Comparison of ENCODE assay signal across 7 mouse cellular contexts in the genomic region with DNA sequence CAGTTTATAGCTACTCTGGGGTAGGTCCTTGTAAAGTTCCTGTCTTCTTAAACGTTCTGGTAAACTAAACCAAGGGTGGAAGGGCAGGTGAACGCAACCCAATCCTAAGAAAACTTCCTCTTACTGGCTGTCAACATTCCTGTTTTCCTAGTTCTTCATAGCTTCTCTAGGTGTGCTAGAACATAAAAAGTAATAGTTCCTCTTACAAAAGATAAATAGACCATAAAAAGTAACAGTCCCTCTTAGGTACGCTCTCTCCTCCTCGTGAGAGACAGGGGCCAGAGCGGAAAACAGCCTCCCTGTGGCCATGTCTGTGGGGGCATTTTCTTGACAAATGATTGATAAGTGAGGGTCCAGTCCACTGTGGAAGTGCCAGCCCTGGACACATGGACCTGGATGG. TPM values are rescaled to one million over a fixed set of nuclear protein-coding genes. Genes with fewer than 3 reads are reported as not detected.
A peak's percentile ranks its signal among the peaks of the same experiment; 100 is the strongest.
DNase-seq lines count a peak whose midpoint lies in the region; ATAC-seq and TF ChIP-seq lines count a peak whose summit lies in the region.

No protein-coding gene starts in this region.

- peaks cover 7% of the 10 kb centered on the region for H3K4me1 ChIP-seq in lung, embryonic 15.5 days
- peaks cover 3% of the 10 kb centered on the region; the same call in 1 of the 2 replicates for H3K4me1 ChIP-seq in forebrain, embryonic 14.5 days (ENCODE audit: control insufficient read depth, insufficient read depth, low read length)
- peaks cover 10% of the 10 kb centered on the region for H3K4me1 ChIP-seq in limb, embryonic 13.5 days
- peaks cover 7% of the 10 kb centered on the region for H3K4me1 ChIP-seq in small intestine, adult 2 months (ENCODE audit: control insufficient read depth, insufficient read depth, insufficient read length, low read length)

- H3K4me3 ChIP-seq in lung, embryonic 15.5 days = peak overlapping the region; percentile 57
- H3K4me3 ChIP-seq in forebrain, embryonic 14.5 days (ENCODE audit: low read depth, low read length) = peak overlapping the region; percentile 46
- H3K4me3 ChIP-seq in limb, embryonic 13.5 days = peak overlapping the region; percentile 57
- no peak overlapping the region for H3K4me3 ChIP-seq in small intestine, adult 2 months (ENCODE audit: low read depth, low read length)

- no peak for TF ChIP-seq CTCF in small intestine, adult 2 months (IDR thresholded peaks at IDR 0.05; ENCODE audit: extremely low read depth, insufficient read length, insufficient replicate concordance, low read depth, low read length)

- H3K9me3 ChIP-seq in lung, embryonic 15.5 days = no peaks in the 10 kb centered on the region
- H3K9me3 ChIP-seq in forebrain, embryonic 14.5 days (replicated peaks; ENCODE audit: control insufficient read depth, low read length) = no peaks in the 10 kb centered on the region
- H3K9me3 ChIP-seq in limb, embryonic 13.5 days = no peaks in the 10 kb centered on the region

- peak overlapping the region; percentile 93 for H3K4me2 ChIP-seq in lung, embryonic 15.5 days
- peak overlapping the region; percentile 89 for H3K4me2 ChIP-seq in forebrain, embryonic 14.5 days (ENCODE audit: low read length)
- H3K4me2 ChIP-seq in limb, embryonic 13.5 days (replicated peaks) = peak overlapping the region; percentile 89

- no peaks in the 10 kb centered on the region for H3K27me3 ChIP-seq in lung, embryonic 15.5 days
- H3K27me3 ChIP-seq in forebrain, embryonic 14.5 days (replicated peaks; ENCODE audit: control insufficient read depth, insufficient read depth, low read length) = no peaks in the 10 kb centered on the region
- H3K27me3 ChIP-seq in limb, embryonic 13.5 days = no peaks in the 10 kb centered on the region
- H3K27me3 ChIP-seq in small intestine, adult 2 months (ENCODE audit: control insufficient read depth, insufficient read depth, low read length) = no peaks in the 10 kb centered on the region

- no peak for ATAC-seq in lung, embryonic 15.5 days (ENCODE audit: borderline replicate concordance, extremely low read depth, low FRiP score, low TSS enrichment)
- ATAC-seq in forebrain, embryonic 14.5 days = 0 out of 2 replicates have a peak, but pooled peaks have one; percentile 23
- ATAC-seq in limb, embryonic 13.5 days (ENCODE audit: low FRiP score, low read depth) = no peak; the same call in 1 of the 2 replicates

- DNase-seq in lung, postnatal 14 days = no peak
- no peak for DNase-seq in forebrain, embryonic 14.5 days (ENCODE audit: low spot score)
- no peak for DNase-seq in ovary, postnatal 10 days (ENCODE audit: low spot score)
- no peak for DNase-seq in layer of hippocampus, adult 11-12 months (ENCODE audit: low spot score)

- H3K36me3 ChIP-seq in lung, embryonic 15.5 days = peaks cover 6% of the 10 kb centered on the region; the same call in 1 of the 2 replicates
- peaks cover 10% of the 10 kb centered on the region; the same call in 1 of the 2 replicates for H3K36me3 ChIP-seq in forebrain, embryonic 14.5 days (ENCODE audit: control insufficient read depth, insufficient read depth, low read length)
- H3K36me3 ChIP-seq in limb, embryonic 13.5 days = peaks cover 16% of the 10 kb centered on the region
- peaks cover 13% of the 10 kb centered on the region for H3K36me3 ChIP-seq in small intestine, adult 2 months (ENCODE audit: control insufficient read depth, insufficient read depth, low read length)

- H3K27ac ChIP-seq in lung, embryonic 15.5 days = peak overlapping the region; percentile 21; the same call in 1 of the 2 replicates
- no peak overlapping the region for H3K27ac ChIP-seq in forebrain, embryonic 14.5 days (ENCODE audit: low read depth, low read length)
- H3K27ac ChIP-seq in limb, embryonic 13.5 days = peak overlapping the region; percentile 29; the same call in 1 of the 2 replicates
- peak overlapping the region; percentile 17; the same call in 1 of the 2 replicates for H3K27ac ChIP-seq in small intestine, adult 2 months (ENCODE audit: insufficient read depth, low read depth, low read length)

- WGBS in lung, embryonic 15.5 days = 53% methylated on average over 5 of the region's 5 CpGs
- WGBS in forebrain, embryonic 14.5 days = 59% methylated on average over 5 of the region's 5 CpGs
- 41% methylated on average over 5 of the region's 5 CpGs for WGBS in limb, embryonic 13.5 days
- 16% methylated on average over 5 of the region's 5 CpGs for WGBS in small intestine, adult 2 months

- H3K9ac ChIP-seq in lung, embryonic 15.5 days = no peak overlapping the region
- peak overlapping the region; percentile 71; the same call in 1 of the 2 replicates for H3K9ac ChIP-seq in forebrain, embryonic 14.5 days (ENCODE audit: low read length)
- H3K9ac ChIP-seq in limb, embryonic 13.5 days = peak overlapping the region; percentile 79; the same call in 1 of the 2 replicates

- no peak for TF ChIP-seq POLR2A in small intestine, adult 2 months (IDR thresholded peaks at IDR 0.05; ENCODE audit: low read depth, low read length)

RNA-seq across cellular contexts. Expression of a gene that starts 12.6 kb away (rescaled TPM):
- polyA plus RNA-seq in lung, embryonic 15.5 days (2015; fragmentation: Nextera tagmentation; extraction: Ambion mirVana) = 25.6 and 26.9 TPM in 2 replicates
- polyA plus RNA-seq in forebrain, embryonic 14.5 days (2014; fragmentation: Nextera tagmentation; extraction: Ambion mirVana) = 29.7 and 30.7 TPM in 2 replicates
- 32.0 and 34.4 TPM in 2 replicates for polyA plus RNA-seq in limb, embryonic 13.5 days (2015; fragmentation: Nextera tagmentation; extraction: Ambion mirVana)
- polyA plus RNA-seq in small intestine, adult 2 months (2012; rRNA removed) = 2.7 and 5.1 TPM in 2 replicates

RNA-seq across cellular contexts. Expression of a gene that starts 12.8 kb away (rescaled TPM):
- 109 and 111 TPM in 2 replicates for polyA plus RNA-seq in lung, embryonic 15.5 days (2015; fragmentation: Nextera tagmentation; extraction: Ambion mirVana)
- 72.7 and 81.1 TPM in 2 replicates for polyA plus RNA-seq in forebrain, embryonic 14.5 days (2014; fragmentation: Nextera tagmentation; extraction: Ambion mirVana)
- polyA plus RNA-seq in limb, embryonic 13.5 days (2015; fragmentation: Nextera tagmentation; extraction: Ambion mirVana) = 106 and 110 TPM in 2 replicates
- 12.1 and 19.6 TPM in 2 replicates for polyA plus RNA-seq in small intestine, adult 2 months (2012; rRNA removed)

RNA-seq across cellular contexts. Expression of a gene that starts 33.5 kb away (rescaled TPM):
- not detected in 2 replicates for polyA plus RNA-seq in lung, embryonic 15.5 days (2015; fragmentation: Nextera tagmentation; extraction: Ambion mirVana)
- polyA plus RNA-seq in forebrain, embryonic 14.5 days (2014; fragmentation: Nextera tagmentation; extraction: Ambion mirVana) = not detected in 2 replicates
- polyA plus RNA-seq in limb, embryonic 13.5 days (2015; fragmentation: Nextera tagmentation; extraction: Ambion mirVana) = not detected in 2 replicates
- polyA plus RNA-seq in small intestine, adult 2 months (2012; rRNA removed) = not detected in 2 replicates

RNA-seq across cellular contexts. Expression of a gene that starts 46.2 kb away (rescaled TPM):
- polyA plus RNA-seq in lung, embryonic 15.5 days (2015; fragmentation: Nextera tagmentation; extraction: Ambion mirVana) = 2.9 and 11.2 TPM in 2 replicates
- not detected in 2 replicates for polyA plus RNA-seq in forebrain, embryonic 14.5 days (2014; fragmentation: Nextera tagmentation; extraction: Ambion mirVana)
- polyA plus RNA-seq in limb, embryonic 13.5 days (2015; fragmentation: Nextera tagmentation; extraction: Ambion mirVana) = 1.4 TPM in 1 of 2 replicates, not detected in the other
- polyA plus RNA-seq in small intestine, adult 2 months (2012; rRNA removed) = 0.11 TPM in 1 of 2 replicates, not detected in the other
